In the genomic region with DNA sequence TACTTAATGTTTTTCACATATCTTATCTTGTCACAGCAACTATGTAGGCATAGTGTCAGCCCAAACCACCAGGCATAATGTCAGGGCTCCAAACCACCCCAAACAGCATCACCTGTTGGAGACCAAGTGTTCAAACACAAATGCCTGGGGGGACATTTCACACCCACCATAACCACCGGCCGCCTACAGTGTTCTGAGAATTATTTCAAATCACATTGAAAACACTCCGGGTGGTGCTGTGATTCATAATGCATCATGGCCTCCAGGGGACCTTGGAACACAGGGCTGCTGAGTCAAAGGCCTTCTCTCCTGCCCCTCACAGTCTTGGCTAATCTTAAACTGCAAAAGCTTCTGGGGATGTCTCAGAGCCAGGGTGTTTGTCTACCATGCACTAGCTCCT, we compare ENCODE assay signal across 27 mouse cellular contexts. TPM values are rescaled to one million over a fixed set of nuclear protein-coding genes. Genes with fewer than 3 reads are reported as not detected.
DNase-seq lines count a peak whose midpoint lies in the region; ATAC-seq lines count a peak whose summit lies in the region.
"Had no signal": no experiment of that assay in that cellular context is flagged by ENCODE, and none has a peak within 500 bp of the region (broad histone marks: within the 10 kb centered on the region; RNA-seq: fewer than 3 reads in every experiment).

No protein-coding gene starts in this region.

- no peak for ATAC-seq in frontal cortex, adult (ENCODE audit: low TSS enrichment)
- ATAC-seq: CD4-positive, CD25-positive, alpha-beta regulatory T cell, adult 4 months; forebrain, embryonic 14.5 days; intestine, embryonic 16.5 days had no signal

- no peak overlapping the region for H3K4me3 ChIP-seq in midbrain, embryonic 10.5 days
- H3K4me3 ChIP-seq: embryonic facial prominence, embryonic 13.5 days; forebrain, embryonic 10.5 days; heart, embryonic 12.5 days; hindbrain, embryonic 10.5 days; kidney, embryonic 15.5 days had no signal

- H3K27ac ChIP-seq in midbrain, embryonic 10.5 days (replicated peaks) = no peak overlapping the region
- H3K27ac ChIP-seq: embryonic facial prominence, embryonic 13.5 days; forebrain, embryonic 10.5 days; hindbrain, embryonic 10.5 days; hindbrain, embryonic 14.5 days; kidney, embryonic 15.5 days had no signal

- no peaks in the 10 kb centered on the region for H3K36me3 ChIP-seq in midbrain, embryonic 10.5 days
- H3K36me3 ChIP-seq: embryonic facial prominence, embryonic 13.5 days; forebrain, embryonic 10.5 days; G1E; heart, embryonic 12.5 days; hindbrain, embryonic 10.5 days; kidney, embryonic 15.5 days had no signal

- 94% methylated on average over 3 of the region's 3 CpGs for WGBS in midbrain, embryonic 10.5 days

- H3K4me1 ChIP-seq in midbrain, embryonic 10.5 days = no peaks in the 10 kb centered on the region
- H3K4me1 ChIP-seq: embryonic facial prominence, embryonic 13.5 days; forebrain, embryonic 10.5 days; heart, embryonic 12.5 days; hindbrain, embryonic 10.5 days; kidney, embryonic 15.5 days had no signal

- H3K27me3 ChIP-seq in midbrain, embryonic 10.5 days (ENCODE audit: low read depth, poor library complexity, severe bottlenecking) = no peaks in the 10 kb centered on the region
- H3K27me3 ChIP-seq: heart, embryonic 12.5 days; kidney, embryonic 15.5 days had no signal

- no peaks in the 10 kb centered on the region for H3K9me3 ChIP-seq in midbrain, embryonic 10.5 days (replicated peaks)
- H3K9me3 ChIP-seq: embryonic facial prominence, embryonic 13.5 days; G1E; kidney, embryonic 15.5 days had no signal

- DNase-seq in 3134 (ENCODE audit: extremely low read depth, insufficient read length, low spot score) = peak; percentile 59
- peak; percentile 36 for DNase-seq in Muller cell, postnatal 12 days (ENCODE audit: inconsistent ontology term)
- DNase-seq in adrenal gland, adult 8-10 months = peak; percentile 60
- peak; percentile 66 to 68 for DNase-seq in adrenal gland, postnatal 36 days
- DNase-seq in midbrain, embryonic 10.5 days (ENCODE audit: low spot score) = no peak
- no peak for DNase-seq in lung, adult 18-20 months
- no peak for DNase-seq in gastrocnemius, adult 18-20 months (ENCODE audit: low spot score)
- DNase-seq: cerebellum, adult 2 months; cerebellum, postnatal 14 days; gastrocnemius, postnatal 14 days; kidney, adult 2 months had no signal

RNA-seq across cellular contexts. Expression of a gene that starts 10.3 kb away (rescaled TPM):
- total RNA-seq in adrenal gland, adult 8-10 months (2022) = 10 to 100 TPM in 2 of 4 experiments, 1 to 10 TPM in 2; 4.4 to 20.9 (median 9.9) TPM
- 10 to 100 TPM in 1 of 2 experiments, 1 to 10 TPM in 1; 8.8 to 71.5 TPM for total RNA-seq in adrenal gland, postnatal 36 days (2021)
- polyA plus RNA-seq in midbrain, embryonic 10.5 days (2016; fragmentation: Nextera tagmentation; extraction: Ambion mirVana) = 0.35 and 0.39 TPM in 2 replicates
- total RNA-seq in gastrocnemius, adult 18-20 months (2021) = not detected
- total RNA-seq: common myeloid progenitor, adult 5-6 weeks; gastrocnemius, postnatal 14 days; heart, adult 8-10 months; heart, postnatal 25 days had no signal
- polyA plus RNA-seq: CD4-positive, CD25-positive, alpha-beta regulatory T cell, adult 4 months; gonadal fat pad, adult 2 months; heart, embryonic 12.5 days; heart, embryonic 16.5 days had no signal

RNA-seq across cellular contexts. Expression of a gene that starts 28.1 kb away (rescaled TPM):
- total RNA-seq in adrenal gland, adult 8-10 months (2022) = 10 to 100 TPM; 77.8 to 96.8 (median 83.5) TPM
- 10 to 100 TPM; 84.0 to 97.9 TPM for total RNA-seq in adrenal gland, postnatal 36 days (2021)
- polyA plus RNA-seq in midbrain, embryonic 10.5 days (2016; fragmentation: Nextera tagmentation; extraction: Ambion mirVana) = 102 and 105 TPM in 2 replicates
- 10 to 100 TPM; 73.3 to 76.9 TPM for total RNA-seq in gastrocnemius, adult 18-20 months (2021)

RNA-seq across cellular contexts. Expression of a gene that starts 29.1 kb away (rescaled TPM):
- total RNA-seq in adrenal gland, adult 8-10 months (2022) = 10 to 100 TPM; 68.6 to 74.5 (median 72.1) TPM
- 10 to 100 TPM; 67.5 to 78.8 TPM for total RNA-seq in adrenal gland, postnatal 36 days (2021)
- 40.8 and 43.2 TPM in 2 replicates for polyA plus RNA-seq in midbrain, embryonic 10.5 days (2016; fragmentation: Nextera tagmentation; extraction: Ambion mirVana)
- total RNA-seq in gastrocnemius, adult 18-20 months (2021) = 10 to 100 TPM; 16.8 to 19.7 TPM

RNA-seq across cellular contexts. Expression of a gene that starts 30.0 kb away (rescaled TPM):
- total RNA-seq in adrenal gland, adult 8-10 months (2022) = 100 to 1,000 TPM; 104 to 120 (median 106) TPM
- 10 to 100 TPM; 91.3 to 93.7 TPM for total RNA-seq in adrenal gland, postnatal 36 days (2021)
- polyA plus RNA-seq in midbrain, embryonic 10.5 days (2016; fragmentation: Nextera tagmentation; extraction: Ambion mirVana) = 209 and 228 TPM in 2 replicates
- total RNA-seq in gastrocnemius, adult 18-20 months (2021) = 10 to 100 TPM; 14.0 to 17.1 TPM

RNA-seq across cellular contexts. Expression of a gene that starts 49.5 kb away (rescaled TPM):
- total RNA-seq in adrenal gland, adult 8-10 months (2022) = 10 to 100 TPM in 3 of 4 experiments, 1 to 10 TPM in 1; 9.5 to 13.7 (median 12.1) TPM
- total RNA-seq in adrenal gland, postnatal 36 days (2021) = 10 to 100 TPM; 11.3 to 15.9 TPM
- 0.15 and 0.55 TPM in 2 replicates for polyA plus RNA-seq in midbrain, embryonic 10.5 days (2016; fragmentation: Nextera tagmentation; extraction: Ambion mirVana)
- total RNA-seq in gastrocnemius, adult 18-20 months (2021) = 1 to 10 TPM; 1.6 TPM
- polyA plus RNA-seq: forebrain, embryonic 14.5 days had no signal

Comparison
In these comparisons a context has a peak if more than half of its experiments do, and no peak if none do; other contexts are left out.
1. DNase-seq: peak in 3134 (single experiment), Muller cell, postnatal 12 days (single experiment), adrenal gland, adult 8-10 months (single experiment) and adrenal gland, postnatal 36 days (2 of 2); none in midbrain, embryonic 10.5 days (single experiment), lung, adult 18-20 months (0 of 2) and gastrocnemius, adult 18-20 months (single experiment).
2. RNA of a gene that starts 10.3 kb away (total RNA-seq): 8.8 to 71.5 TPM in adrenal gland, postnatal 36 days and 4.4 to 20.9 TPM in adrenal gland, adult 8-10 months; not detected in gastrocnemius, adult 18-20 months; every median in the first group is over 4 times any median in the second.